Comparison of ENCODE assay signal across 9 mouse cellular contexts in genomic region chr17:36942791-36943471, GRCm38 (mm10). TPM values are rescaled to one million over a fixed set of nuclear protein-coding genes. Genes with fewer than 3 reads are reported as not detected.
DNase-seq lines count a peak whose midpoint lies in the region; ATAC-seq and TF ChIP-seq lines count a peak whose summit lies in the region.
"Had no signal": no experiment of that assay in that cellular context is flagged by ENCODE, and none has a peak within 500 bp of the region (broad histone marks: within the 10 kb centered on the region; RNA-seq: fewer than 3 reads in every experiment).

Rnf39 (plus strand) TSS chr17:36942918.

- H3K27me3 ChIP-seq in kidney, adult 2 months (replicated peaks; ENCODE audit: control insufficient read depth, insufficient read depth, low read length): no peaks in the 10 kb centered on the region
- H3K27me3 ChIP-seq in heart, embryonic 13.5 days (replicated peaks): peaks cover 87% of the 10 kb centered on the region
- peaks cover 65% of the 10 kb centered on the region for H3K27me3 ChIP-seq in limb, embryonic 13.5 days
- H3K27me3 ChIP-seq in midbrain, embryonic 12.5 days: peaks cover 67% of the 10 kb centered on the region

- H3K4me2 ChIP-seq in heart, embryonic 13.5 days: peak within 1 kb of the TSS; percentile 69
- H3K4me2 ChIP-seq in limb, embryonic 13.5 days (replicated peaks): peak within 1 kb of the TSS; percentile 80
- peak within 1 kb of the TSS; percentile 55 for H3K4me2 ChIP-seq in midbrain, embryonic 12.5 days (replicated peaks)

- H3K36me3 ChIP-seq in kidney, adult 2 months (ENCODE audit: control insufficient read depth, insufficient read depth, low read length): no peaks in the 10 kb centered on the region
- H3K36me3 ChIP-seq in heart, embryonic 13.5 days: no peaks in the 10 kb centered on the region
- H3K36me3 ChIP-seq in limb, embryonic 13.5 days: no peaks in the 10 kb centered on the region
- H3K36me3 ChIP-seq in midbrain, embryonic 12.5 days: no peaks in the 10 kb centered on the region

- no peak for TF ChIP-seq POLR2A in kidney, adult 2 months (IDR thresholded peaks at IDR 0.05; ENCODE audit: low read depth, low read length)

- DNase-seq in kidney, adult 2 months: no peak
- no peak for DNase-seq in kidney, adult 9 months
- peak; percentile 59 for DNase-seq in cerebellum, adult 8-10 months
- DNase-seq in thymus, postnatal 36 days: peak; percentile 31 to 44
- no peak for DNase-seq in gastrocnemius, postnatal 4 days (ENCODE audit: low spot score in 2 of 2)

- no peaks in the 10 kb centered on the region for H3K9me3 ChIP-seq in heart, embryonic 13.5 days
- H3K9me3 ChIP-seq in limb, embryonic 13.5 days: no peaks in the 10 kb centered on the region
- no peaks in the 10 kb centered on the region for H3K9me3 ChIP-seq in midbrain, embryonic 12.5 days

- peaks cover 8% of the 10 kb centered on the region for H3K4me1 ChIP-seq in kidney, adult 2 months (ENCODE audit: control insufficient read depth, insufficient read depth, low read length)
- peaks cover 20% of the 10 kb centered on the region for H3K4me1 ChIP-seq in heart, embryonic 13.5 days
- peaks cover 37% of the 10 kb centered on the region for H3K4me1 ChIP-seq in limb, embryonic 13.5 days
- H3K4me1 ChIP-seq in midbrain, embryonic 12.5 days: peaks cover 16% of the 10 kb centered on the region

- TF ChIP-seq CTCF in kidney, adult 2 months (conservative IDR thresholded peaks at IDR 0.05; ENCODE audit: insufficient read depth, insufficient read length, low read depth, low read length): no peak

- ATAC-seq in heart, embryonic 13.5 days (ENCODE audit: extremely low read depth, insufficient number of reproducible peaks, low FRiP score, low TSS enrichment): no peak
- ATAC-seq in limb, embryonic 13.5 days (ENCODE audit: low FRiP score, low read depth): peak; percentile 17; the same call in 1 of the 2 replicates
- ATAC-seq in midbrain, embryonic 12.5 days (ENCODE audit: low FRiP score, low read depth): no peak

- H3K27ac ChIP-seq in kidney, adult 2 months (ENCODE audit: insufficient read depth, low read depth, low read length): no peak within 1 kb of the TSS
- no peak within 1 kb of the TSS for H3K27ac ChIP-seq in heart, embryonic 13.5 days (replicated peaks)
- no peak within 1 kb of the TSS for H3K27ac ChIP-seq in limb, embryonic 13.5 days
- H3K27ac ChIP-seq in midbrain, embryonic 12.5 days (replicated peaks): no peak within 1 kb of the TSS

- 4% methylated on average over 59 of the region's 59 CpGs for WGBS in kidney, adult 2 months
- 3% methylated on average over 59 of the region's 59 CpGs for WGBS in heart, embryonic 13.5 days
- WGBS in limb, embryonic 13.5 days: 4% methylated on average over 58 of the region's 59 CpGs
- 4% methylated on average over 56 of the region's 59 CpGs for WGBS in midbrain, embryonic 12.5 days

- H3K4me3 ChIP-seq in kidney, adult 2 months (ENCODE audit: insufficient read depth, low read depth, low read length): peak within 1 kb of the TSS; percentile 27
- peak within 1 kb of the TSS; percentile 52 for H3K4me3 ChIP-seq in heart, embryonic 13.5 days
- H3K4me3 ChIP-seq in limb, embryonic 13.5 days: peak within 1 kb of the TSS; percentile 49
- H3K4me3 ChIP-seq in midbrain, embryonic 12.5 days: peak within 1 kb of the TSS; percentile 36

- peak within 1 kb of the TSS; percentile 65 for H3K9ac ChIP-seq in heart, embryonic 13.5 days
- H3K9ac ChIP-seq in limb, embryonic 13.5 days: peak within 1 kb of the TSS; percentile 65
- H3K9ac ChIP-seq in midbrain, embryonic 12.5 days (replicated peaks): peak within 1 kb of the TSS; percentile 34; the same call in 1 of the 2 replicates

RNA-seq across cellular contexts. Expression of gene Rnf39, which starts in this region (rescaled TPM):
- 0.36 and 0.69 TPM in 2 replicates for polyA plus RNA-seq in kidney, adult 2 months (2012; rRNA removed)
- 0.17 and 0.28 TPM in 2 replicates for polyA plus RNA-seq in heart, embryonic 13.5 days (2015; fragmentation: Nextera tagmentation; extraction: Ambion mirVana)
- 1.4 and 1.5 TPM in 2 replicates for polyA plus RNA-seq in limb, embryonic 13.5 days (2015; fragmentation: Nextera tagmentation; extraction: Ambion mirVana)
- polyA plus RNA-seq in midbrain, embryonic 12.5 days (2016; fragmentation: Nextera tagmentation; extraction: Ambion mirVana): 0.63 TPM in 2 replicates
- total RNA-seq in gastrocnemius, postnatal 4 days (2021): under 1 TPM in 1 of 2 experiments, not detected in 1; 0.29 TPM
- total RNA-seq: hematopoietic stem cell, adult 5-6 weeks had no signal

Comparison
In these comparisons a context has a peak if more than half of its experiments do, and no peak if none do; other contexts are left out.
1. DNase-seq: peak in cerebellum, adult 8-10 months (single experiment) and thymus, postnatal 36 days (2 of 2); none in kidney, adult 2 months (single experiment), kidney, adult 9 months (single experiment) and gastrocnemius, postnatal 4 days (0 of 2).
2. Peak in every context shown above with its lines, with median percentiles within 50 percentile points of each other: H3K4me3 ChIP-seq, H3K4me2 ChIP-seq and H3K9ac ChIP-seq.